Mouse (Mus musculus) forebrain, embryonic 14.5 days (tissue): ENCODE data around the gene Btbd9. TPM values are rescaled to one million over a fixed set of nuclear protein-coding genes. Genes with fewer than 3 reads are reported as not detected.
A peak's percentile ranks its signal among the peaks of the same experiment; 100 is the strongest.

ENCODE experiments used
- ATAC-seq: fragments of 200-750 bp; cut with Nextera tagmentation; 2 replicates; pipeline ENCODE4 v1.8.0; 2017; ENCODE audit warnings: mild to moderate bottlenecking, moderate library complexity
- DNase-seq: peaks from one replicate; pipeline ENCODE4 v3.0.0-alpha.2; 2015; ENCODE audit warnings: low spot score
- H3K27ac ChIP-seq: fragments of 300-500 bp; sonication (generic); 2 replicates; pipeline ENCODE4 v1.5.1; 2014; ENCODE audit warnings: low read depth, mild to moderate bottlenecking, control low read depth, low read length, moderate library complexity
- H3K27me3 ChIP-seq: fragments of 300-500 bp; sonication (generic); replicated peaks from 2 replicates; pipeline ENCODE4 v1.6.1; 2014; ENCODE audit warnings: low read length, control low read depth, mixed read lengths; ENCODE audit not compliant: control insufficient read depth, insufficient read depth
- H3K36me3 ChIP-seq: fragments of 300-500 bp; sonication (generic); 2 replicates; pipeline ENCODE4 v1.6.1; 2014; ENCODE audit warnings: low read length, control low read depth; ENCODE audit not compliant: control insufficient read depth, insufficient read depth
- H3K4me1 ChIP-seq: fragments of 300-500 bp; sonication (generic); 2 replicates; pipeline ENCODE4 v1.6.1; 2014; ENCODE audit warnings: antibody characterized with exemption, low read length, control low read depth; ENCODE audit not compliant: control insufficient read depth, insufficient read depth
- H3K4me2 ChIP-seq: fragments of 300-500 bp; sonication (generic); 2 replicates; pipeline ENCODE4 v1.6.1; 2014; ENCODE audit warnings: mild to moderate bottlenecking, control low read depth, low read length
- H3K4me3 ChIP-seq: fragments of 300-500 bp; sonication (generic); 2 replicates; pipeline ENCODE4 v1.5.1; 2014; ENCODE audit warnings: low read depth, low read length, control low read depth
- H3K9ac ChIP-seq: fragments of 300-500 bp; sonication (generic); 2 replicates; pipeline ENCODE4 v1.6.1; 2014; ENCODE audit warnings: mild to moderate bottlenecking, low read length, control low read depth, moderate library complexity
- H3K9me3 ChIP-seq: fragments of 300-500 bp; sonication (generic); replicated peaks from 2 replicates; pipeline ENCODE4 v1.6.1; 2016; ENCODE audit warnings: low read length, control low read depth, mixed read lengths; ENCODE audit not compliant: control insufficient read depth
- WGBS: fragments of 180-500 bp; shearing (Covaris S2); extraction: QIAGEN DNeasy Blood & Tissue Kit; methylation state at CpG from one replicate; pipeline ENCODE4 v1.1.7; 2014; 5-methylcytosine and 5-hydroxymethylcytosine counted together
- polyA plus RNA-seq: library from polyadenylated mRNA; unstranded; fragments of >200 nt; fragmentation: Nextera tagmentation; extraction: Ambion mirVana; gene quantifications from 2 replicates; pipeline ENCODE4 v1.2.1, GENCODE M21; 2014

Gene Btbd9
- polyA plus RNA-seq, 1 experiment from 2014 or later, result 73.7 TPM

DNA sequence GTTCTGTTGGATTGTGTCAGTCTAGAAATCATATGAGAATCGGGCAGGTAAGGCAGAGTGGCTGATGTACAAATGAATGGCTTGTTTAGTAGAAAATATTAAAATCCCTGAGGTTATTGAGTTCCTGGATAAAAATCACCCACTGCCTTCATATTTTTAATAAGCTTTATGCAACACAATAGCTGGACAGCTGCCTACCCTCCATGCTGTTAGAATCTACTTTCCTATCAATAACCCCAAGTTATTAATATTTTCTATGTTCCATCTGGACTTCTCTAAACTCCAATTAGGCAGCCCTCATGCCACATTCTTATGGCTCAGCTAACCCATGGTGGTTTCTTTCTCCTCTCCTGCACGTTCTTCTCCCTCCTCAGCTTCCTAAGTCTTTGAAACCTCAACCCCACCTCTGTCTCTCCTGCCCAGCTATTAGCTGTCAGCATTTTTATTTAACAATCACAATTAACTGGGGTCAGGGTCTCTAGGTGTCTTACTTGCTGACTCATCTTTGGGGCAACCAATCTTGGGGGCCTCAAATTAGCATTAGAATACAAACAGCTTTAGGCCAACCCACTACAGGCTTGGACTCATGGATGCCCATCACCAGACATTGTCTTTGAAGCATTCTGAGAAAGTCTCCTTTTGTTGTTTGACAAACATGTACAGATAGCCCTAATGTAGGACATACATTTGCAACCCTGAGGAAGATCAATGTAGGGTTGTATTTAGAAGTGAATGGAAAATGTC is 7.1 kb upstream of the Btbd9 start:
- no peak overlapping the region for H3K4me2 ChIP-seq

GRCm38 (mm10) chr17:30582313-30582712 is 6.0 kb upstream of the Btbd9 start:
- Histone ChIP-seq H3K9me3 (no peaks in the 10 kb centered on the region), H3K9ac (no peak overlapping the region), H3K27me3 (no peaks in the 10 kb centered on the region), H3K4me2 (no peak overlapping the region), H3K27ac (no peak overlapping the region), H3K4me3 (no peak overlapping the region), H3K4me1 (peaks cover 2% of the 10 kb centered on the region; the same call in 1 of the 2 replicates), H3K36me3 (no peaks in the 10 kb centered on the region)
- DNase-seq, result no peak
- ATAC-seq, result no peak
- WGBS, result 89% methylated on average over 3 of the region's 3 CpGs

More for the DNA sequence above, 7.1 kb upstream of the Btbd9 start:
- no peak for ATAC-seq
- WGBS, result 76% methylated on average over 2 of the region's 2 CpGs
- Histone ChIP-seq H3K9me3 (no peaks in the 10 kb centered on the region), H3K27ac (no peak overlapping the region), H3K36me3 (no peaks in the 10 kb centered on the region), H3K9ac (no peak overlapping the region), H3K27me3 (no peaks in the 10 kb centered on the region), H3K4me3 (no peak overlapping the region), H3K4me1 (no peaks in the 10 kb centered on the region)
- no peak for DNase-seq

GRCm38 (mm10) chr17:30581201-30581600 is 4.9 kb upstream of the Btbd9 start:
- H3K4me2 ChIP-seq, result no peak overlapping the region
- H3K27ac ChIP-seq, result no peak overlapping the region
- H3K9ac ChIP-seq, result no peak overlapping the region
- 82% methylated on average over 6 of the region's 6 CpGs for WGBS
- no peaks in the 10 kb centered on the region for H3K9me3 ChIP-seq
- no peaks in the 10 kb centered on the region for H3K36me3 ChIP-seq
- no peak overlapping the region for H3K4me3 ChIP-seq
- no peak for ATAC-seq
- no peaks in the 10 kb centered on the region for H3K27me3 ChIP-seq
- DNase-seq, result no peak
- H3K4me1 ChIP-seq, result peaks cover 9% of the 10 kb centered on the region; the same call in 1 of the 2 replicates

- 84% methylated on average over 1 of the region's 1 CpGs for WGBS
- ATAC-seq, result no peak
- no peak overlapping the region for H3K27ac ChIP-seq
These were observed 4.5 kb upstream of the Btbd9 start for GRCm38 (mm10) chr17:30580781-30581180.

DNA sequence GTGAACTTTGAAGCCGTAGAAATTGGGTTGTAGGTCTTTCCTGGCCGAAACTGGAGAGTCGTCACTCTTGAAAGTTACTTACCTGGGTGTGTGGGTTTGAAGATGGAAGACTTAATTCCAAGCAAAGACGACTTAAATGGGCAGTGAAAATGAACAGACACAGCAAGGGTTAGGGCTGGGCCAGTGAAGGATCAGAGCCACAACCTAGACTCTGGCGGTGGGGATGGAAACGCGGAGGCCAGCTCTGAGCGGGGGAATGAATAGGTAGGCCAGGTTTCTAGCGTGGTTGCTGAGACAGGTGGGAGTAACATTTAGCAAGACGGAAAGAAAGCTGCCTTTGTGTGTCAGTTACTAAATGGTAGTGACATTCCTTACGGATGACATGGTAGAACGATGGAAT is 658 bp upstream of the Btbd9 start:
- 66% methylated on average over 12 of the region's 12 CpGs for WGBS
- ATAC-seq (no peak), DNase-seq (no peak)
- peak overlapping the region; percentile 77 for H3K9ac ChIP-seq
- H3K4me2 ChIP-seq, result peak overlapping the region; percentile 78
- H3K27me3 ChIP-seq, result no peaks in the 10 kb centered on the region
- no peak overlapping the region for H3K27ac ChIP-seq
- H3K36me3 ChIP-seq, result no peaks in the 10 kb centered on the region
- peaks cover 20% of the 10 kb centered on the region for H3K4me1 ChIP-seq
- H3K4me3 ChIP-seq, result peak overlapping the region; percentile 57
- H3K9me3 ChIP-seq, result no peaks in the 10 kb centered on the region

More at GRCm38 (mm10) chr17:30580781-30581180, 4.5 kb upstream of the Btbd9 start:
- no peaks in the 10 kb centered on the region for H3K27me3 ChIP-seq
- DNase-seq, result no peak
- no peak overlapping the region for H3K9ac ChIP-seq
- no peak overlapping the region for H3K4me2 ChIP-seq
- H3K36me3 ChIP-seq, result no peaks in the 10 kb centered on the region
- H3K4me1 ChIP-seq, result peaks cover 9% of the 10 kb centered on the region; the same call in 1 of the 2 replicates
- H3K9me3 ChIP-seq, result no peaks in the 10 kb centered on the region
- no peak overlapping the region for H3K4me3 ChIP-seq

DNA sequence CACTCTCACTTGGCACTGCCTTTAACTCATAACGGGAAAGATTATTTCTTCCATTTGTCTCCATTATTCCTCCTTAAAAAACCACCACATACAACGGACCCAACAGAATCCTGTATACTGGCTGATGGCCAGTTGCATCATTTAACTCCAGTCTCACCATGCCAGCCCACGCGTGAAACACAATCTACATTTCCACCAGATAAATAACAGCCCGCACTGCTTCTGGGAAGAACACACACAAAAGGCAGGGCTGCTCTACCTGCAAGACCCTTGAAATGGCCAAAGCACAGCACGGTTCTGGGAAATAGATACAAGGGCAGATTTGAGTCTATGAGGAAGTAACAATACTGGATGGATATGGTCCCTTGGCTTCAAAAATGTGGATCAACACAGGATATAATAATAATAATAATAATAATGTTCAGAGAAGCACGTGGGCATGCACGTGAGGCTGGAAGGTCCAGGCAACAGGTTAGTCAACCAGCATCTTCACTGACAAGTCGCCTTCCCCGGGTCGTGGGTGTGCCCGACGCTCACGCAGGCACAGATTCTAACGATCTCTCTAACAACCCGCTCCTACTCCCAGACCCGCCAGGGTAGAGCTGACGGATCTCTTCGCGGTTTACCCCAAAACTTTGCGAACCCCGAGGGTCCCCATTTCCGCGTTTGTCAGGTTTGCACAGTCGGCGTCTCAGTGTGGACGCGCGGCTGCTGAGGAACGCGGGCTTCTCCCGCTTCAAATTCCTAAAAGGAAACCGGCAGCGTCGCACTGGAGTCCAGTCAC is 975 bp downstream of the Btbd9 start:
- H3K4me3 ChIP-seq, result peak overlapping the region; percentile 57
- H3K36me3 ChIP-seq, result no peaks in the 10 kb centered on the region
- H3K9me3 ChIP-seq, result no peaks in the 10 kb centered on the region
- peak overlapping the region; percentile 77 for H3K9ac ChIP-seq
- no peaks in the 10 kb centered on the region for H3K27me3 ChIP-seq
- peak overlapping the region; percentile 78 for H3K4me2 ChIP-seq
- no peak for DNase-seq
- WGBS, result 5% methylated on average over 35 of the region's 35 CpGs
- H3K27ac ChIP-seq, result peak overlapping the region; percentile 84; the same call in 1 of the 2 replicates
- H3K4me1 ChIP-seq, result peaks cover 20% of the 10 kb centered on the region
- ATAC-seq, result no peak; the same call in 1 of the 2 replicates

DNA sequence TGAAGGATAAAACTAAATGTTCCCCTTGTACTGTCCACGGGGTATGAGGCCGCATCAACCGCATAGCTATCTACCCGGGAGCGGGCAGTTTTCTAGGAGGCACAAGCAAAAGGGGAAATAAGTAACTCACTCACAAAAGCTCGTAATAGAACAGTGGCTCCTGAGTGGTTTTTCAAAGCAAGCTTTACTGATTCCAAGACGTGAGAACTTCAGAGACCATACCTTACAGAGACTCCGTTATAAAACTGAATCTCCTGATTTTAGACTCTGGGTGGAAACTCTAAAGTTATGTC is 1.6 kb downstream of the Btbd9 start:
- Histone ChIP-seq H3K4me1 (peaks cover 20% of the 10 kb centered on the region), H3K9ac (peak overlapping the region; percentile 77), H3K4me2 (peak overlapping the region; percentile 78), H3K27ac (no peak overlapping the region), H3K27me3 (no peaks in the 10 kb centered on the region), H3K36me3 (no peaks in the 10 kb centered on the region), H3K4me3 (peak overlapping the region; percentile 57; the same call in 1 of the 2 replicates), H3K9me3 (no peaks in the 10 kb centered on the region)
- DNase-seq, result no peak
- ATAC-seq, result no peak
- WGBS, result 75% methylated on average over 8 of the region's 8 CpGs

GRCm38 (mm10) chr17:30573990-30574782 is 2.1 kb downstream of the Btbd9 start:
- WGBS, result 82% methylated on average over 8 of the region's 8 CpGs
- Histone ChIP-seq H3K36me3 (no peaks in the 10 kb centered on the region), H3K9me3 (no peaks in the 10 kb centered on the region), H3K27ac (no peak overlapping the region), H3K4me1 (peaks cover 20% of the 10 kb centered on the region), H3K4me2 (peak overlapping the region; percentile 78; the same call in 1 of the 2 replicates), H3K4me3 (no peak overlapping the region), H3K27me3 (no peaks in the 10 kb centered on the region), H3K9ac (peak overlapping the region; percentile 77)
- ATAC-seq (no peak), DNase-seq (no peak)
